Mouse (Mus musculus) cerebellum, adult 2 months (tissue): ENCODE results near the gene Themis3. TPM values are rescaled to one million over a fixed set of nuclear protein-coding genes. Genes with fewer than 3 reads are reported as not detected.

Experiments used
- DNase-seq, 2 experiments: peaks; one replicate each; pipeline ENCODE4 v3.0.0; 2021
- H3K27ac ChIP-seq: fragments of 200-500 bp; 2 replicates; pipeline ENCODE4 v1.5.1; 2012; ENCODE audit warnings: low read length, control low read depth, inconsistent platforms; ENCODE audit not compliant: insufficient read depth
- H3K27me3 ChIP-seq: fragments of 200-500 bp; 2 replicates; pipeline ENCODE4 v1.6.1; 2012; ENCODE audit warnings: inconsistent platforms, mild to moderate bottlenecking, low read length, moderate library complexity; ENCODE audit not compliant: control insufficient read depth, insufficient read depth
- H3K4me1 ChIP-seq: fragments of 200-500 bp; 2 replicates; pipeline ENCODE4 v1.6.1; 2011; ENCODE audit warnings: low read length; ENCODE audit not compliant: control insufficient read depth, insufficient read depth
- H3K4me3 ChIP-seq: fragments of 200-500 bp; replicated peaks from 2 replicates; pipeline ENCODE3; 2011; ENCODE audit warnings: mild to moderate bottlenecking, low read depth, low read length, control low read depth; ENCODE audit not compliant: insufficient read depth
- CTCF ChIP-seq: fragments of 200-500 bp; IDR thresholded peaks from 2 replicates; pipeline ENCODE4 v1.5.1; 2011; ENCODE audit warnings: low read depth, mild to moderate bottlenecking, control low read depth, low read length, moderate library complexity, borderline replicate concordance; ENCODE audit not compliant: insufficient read depth
- POLR2A ChIP-seq: fragments of 200-500 bp; IDR thresholded peaks from 2 replicates; pipeline ENCODE4 v1.6.1; 2011; ENCODE audit warnings: low read length, control low read depth, borderline replicate concordance; ENCODE audit not compliant: insufficient read depth
- WGBS: fragments of 180-500 bp; shearing (Covaris S2); methylation state at CpG from one replicate; pipeline ENCODE4 v1.1.7; 2018; 5-methylcytosine and 5-hydroxymethylcytosine counted together
- polyA plus RNA-seq: library from polyadenylated mRNA; depleted of rRNA; stranded (reverse); fragments of >200 nt; gene quantifications from 2 replicates; pipeline ENCODE4 v1.2.3, GENCODE M21; 2012; rRNA removed

The Themis3 gene
- polyA plus RNA-seq, 1 experiment, result not detected

- WGBS, result 96% methylated on average over 10 of the region's 10 CpGs
- Histone ChIP-seq H3K27ac (no peak overlapping the region), H3K4me3 (no peak overlapping the region), H3K4me1 (peaks cover 13% of the 10 kb centered on the region; the same call in 1 of the 2 replicates), H3K27me3 (no peaks in the 10 kb centered on the region)
- no peak for TF ChIP-seq POLR2A
- no peak for TF ChIP-seq CTCF
- no peak for DNase-seq
Measured at GRCm38 (mm10) chr17:66514288-66514995, 80.0 kb downstream of the Themis3 start.

GRCm38 (mm10) chr17:66512202-66512956 is 82.0 kb downstream of the Themis3 start:
- 84% methylated on average over 15 of the region's 15 CpGs for WGBS
- H3K27me3 ChIP-seq, result no peaks in the 10 kb centered on the region
- no peak overlapping the region for H3K4me3 ChIP-seq
- H3K4me1 ChIP-seq, result peaks cover 9% of the 10 kb centered on the region; the same call in 1 of the 2 replicates
- TF ChIP-seq POLR2A (no peak), CTCF (no peak)
- H3K27ac ChIP-seq, result no peak overlapping the region
- no peak for DNase-seq

GRCm38 (mm10) chr17:66510221-66510683 is 84.2 kb downstream of the Themis3 start:
- no peak overlapping the region for H3K27ac ChIP-seq
- peaks cover 12% of the 10 kb centered on the region for H3K4me1 ChIP-seq
- no peak overlapping the region for H3K4me3 ChIP-seq
- no peaks in the 10 kb centered on the region for H3K27me3 ChIP-seq
- TF ChIP-seq CTCF, result no peak
- TF ChIP-seq POLR2A, result no peak
- WGBS, result 37% methylated on average over 10 of the region's 10 CpGs
- no peak for DNase-seq

- 66% methylated on average over 9 of the region's 9 CpGs for WGBS
- Histone ChIP-seq H3K4me3 (no peak overlapping the region), H3K27me3 (no peaks in the 10 kb centered on the region), H3K4me1 (peaks cover 18% of the 10 kb centered on the region), H3K27ac (no peak overlapping the region)
- no peak for TF ChIP-seq POLR2A
- no peak for TF ChIP-seq CTCF
- DNase-seq, result peak; percentile 47 to 70
Measured at GRCm38 (mm10) chr17:66507049-66507954, 87.1 kb downstream of the Themis3 start.

GRCm38 (mm10) chr17:66504964-66505363 is 89.5 kb downstream of the Themis3 start:
- no peak overlapping the region for H3K27ac ChIP-seq
- no peaks in the 10 kb centered on the region for H3K27me3 ChIP-seq
- 15% methylated on average over 8 of the region's 8 CpGs for WGBS
- no peak for TF ChIP-seq CTCF
- H3K4me1 ChIP-seq, result peaks cover 15% of the 10 kb centered on the region
- peak; percentile 50 to 51 for DNase-seq
- H3K4me3 ChIP-seq, result no peak overlapping the region

Other genes with a start within 250 kb of the Themis3 start
- gene Mtcl1, start 144.9 kb downstream of the Themis3 start, polyA plus RNA-seq, result 106 and 115 TPM in 2 replicates
- 107 and 110 TPM in 2 replicates for gene Rab12, start 74.9 kb downstream of the Themis3 start, polyA plus RNA-seq